Comparison of ENCODE assay signal across 1 mouse cellular context in genomic region chr14:79331936-79332335, GRCm38 (mm10).
TF ChIP-seq lines count a peak whose summit lies in the region.

No protein-coding gene starts in this region.

TF ChIP-seq in MEL, 35 proteins besides CTCF, POLR2A, EP300 and RAD21 (continued from another document):
- TF ChIP-seq ETS1 (IDR thresholded peaks at IDR 0.05; ENCODE audit: low read depth, low read length) (no peak), RCOR1 (IDR thresholded peaks at IDR 0.05; ENCODE audit: low read depth, low read length) (no peak), TAL1 (IDR thresholded peaks at IDR 0.05; ENCODE audit: low read length) (no peak), ZC3H11A (IDR thresholded peaks at IDR 0.05; ENCODE audit: low read depth, low read length) (no peak), USF1 (IDR thresholded peaks at IDR 0.05; ENCODE audit: low read depth, low read length) (no peak), MEF2A (IDR thresholded peaks at IDR 0.05; ENCODE audit: extremely low read depth, insufficient replicate concordance, low read depth, low read length, poor library complexity, severe bottlenecking) (no peak), BHLHE40 (IDR thresholded peaks at IDR 0.05; ENCODE audit: borderline replicate concordance, low read depth, low read length) (no peak), E2F4 (IDR thresholded peaks at IDR 0.05; ENCODE audit: borderline replicate concordance, low read depth, low read length) (no peak), TCF12 (IDR thresholded peaks at IDR 0.05; ENCODE audit: low read depth, low read length) (no peak)
